Mouse (Mus musculus) spleen, postnatal 36 days (tissue): ENCODE results near the gene Heatr4.
"Not testable (repeated sequence)": the region's sequence is repeated elsewhere in the genome, so short reads cannot be mapped to it uniquely, and the experiment has no call there.

Experiments
- DNase-seq, 2 experiments: peaks; one replicate each; pipeline ENCODE4 v3.0.0; 2022; ENCODE audit warnings: low spot score in 2 of 2, mixed read lengths in 1 of 2

The Heatr4 gene

DNA sequence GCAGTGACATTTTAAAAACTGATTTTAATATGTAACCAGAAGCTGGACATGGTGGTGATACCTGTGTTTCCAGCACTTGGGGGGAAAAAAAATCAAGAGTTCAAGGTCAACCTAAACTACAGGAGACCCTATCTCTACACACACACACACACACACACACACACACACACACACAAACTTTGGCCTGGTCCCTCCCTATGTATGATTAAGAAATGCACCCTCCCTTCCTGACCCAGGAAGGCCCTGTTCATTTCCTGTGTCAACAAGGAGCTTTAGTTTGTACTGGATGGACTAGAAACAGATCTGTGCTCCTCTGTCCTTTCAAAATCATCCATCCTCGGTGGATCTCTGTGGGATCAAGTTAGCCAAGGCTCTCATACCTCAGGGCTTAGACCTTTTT, 46.1 kb downstream of the Heatr4 start:
- DNase-seq: not testable (repeated sequence)

DNA sequence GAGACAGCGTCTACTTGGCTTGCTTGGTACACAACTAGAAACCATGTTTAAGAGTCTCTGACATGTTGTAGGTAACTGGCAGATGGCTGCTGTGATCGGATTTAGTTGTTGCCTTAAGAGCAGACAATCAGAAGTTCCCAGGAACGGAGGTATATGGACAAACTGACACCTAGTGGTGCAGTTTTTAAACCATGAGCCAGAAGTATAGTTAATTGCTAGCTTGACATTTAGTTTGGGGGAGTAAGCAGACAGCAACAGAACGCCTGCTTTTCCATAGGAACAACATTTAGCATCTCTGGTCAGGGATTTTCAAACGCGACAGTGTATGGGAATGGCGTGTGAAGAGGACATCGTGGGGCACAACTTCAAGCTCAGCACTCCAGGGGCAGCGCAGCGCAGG, 47.1 kb downstream of the Heatr4 start:
- DNase-seq: no peak

DNA sequence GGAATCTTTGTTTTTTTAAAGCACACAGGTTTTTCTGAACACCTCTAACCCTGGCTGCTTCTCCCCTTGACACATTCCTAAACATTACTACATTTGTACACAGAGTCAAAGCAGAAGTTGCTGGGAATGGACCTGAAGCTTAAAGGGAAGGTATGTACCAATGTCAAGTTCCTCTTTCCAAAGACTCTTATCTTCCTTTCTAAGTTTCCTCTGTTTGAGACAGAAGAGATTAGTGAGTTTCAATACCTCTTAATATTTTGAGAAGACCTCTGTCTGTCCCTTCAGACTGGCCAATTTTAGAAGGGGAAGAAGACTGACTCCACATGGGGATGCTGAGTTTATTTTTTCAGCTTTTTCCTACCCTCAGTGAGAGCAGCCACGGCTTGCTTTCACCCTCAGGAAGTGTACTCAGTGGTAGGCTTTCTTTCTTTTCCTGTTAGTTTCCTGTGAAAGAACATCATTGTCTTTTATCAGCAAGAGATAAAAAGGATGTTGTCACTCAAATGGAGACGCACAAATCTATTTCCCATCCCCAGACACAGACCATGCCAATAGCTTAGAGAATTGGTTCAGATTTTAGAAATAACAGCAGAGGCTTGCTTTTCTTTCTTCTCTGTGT, 55.4 kb downstream of the Heatr4 start:
- DNase-seq: no peak

DNA sequence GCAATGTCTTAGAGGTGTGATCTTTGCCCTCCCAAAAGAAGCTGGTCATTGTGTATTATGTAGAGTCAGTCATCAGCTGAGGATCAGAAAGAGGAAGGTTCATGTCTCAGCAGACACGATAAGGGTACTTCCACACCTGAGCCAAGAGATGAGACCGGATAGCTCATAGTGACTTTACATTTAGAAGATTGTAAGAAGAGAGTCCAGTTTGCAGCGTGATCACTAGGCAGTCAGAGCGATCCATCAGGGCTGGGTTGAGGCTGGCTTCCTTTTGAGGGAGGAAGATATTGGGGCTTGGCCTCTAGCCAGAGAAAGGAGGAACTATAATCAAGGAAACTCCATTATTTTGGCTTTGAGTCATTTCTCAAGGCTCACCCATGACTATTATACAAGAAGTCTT, 56.9 kb downstream of the Heatr4 start:
- peak in 1 of 2 experiments; percentile 35 for DNase-seq

DNA sequence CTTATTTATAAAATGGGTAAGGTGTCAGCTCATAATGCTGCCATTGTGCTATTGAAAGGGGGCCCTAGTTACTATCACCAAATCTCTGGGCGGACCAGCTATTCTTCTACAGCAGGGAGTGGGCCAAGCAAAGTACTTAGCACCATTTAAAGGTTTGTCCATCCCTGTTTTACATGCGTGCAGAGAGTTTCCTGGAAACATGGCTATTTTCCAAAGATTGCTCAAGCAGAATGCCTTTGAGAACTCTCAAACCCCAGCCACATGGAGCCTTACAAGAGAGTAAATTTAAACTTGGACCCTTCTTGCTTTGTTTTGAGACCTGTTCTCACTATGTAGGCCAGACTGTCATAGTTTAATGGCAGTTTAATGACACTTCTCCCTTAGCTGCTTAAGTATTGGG, 58.6 kb downstream of the Heatr4 start:
- no peak for DNase-seq

DNA sequence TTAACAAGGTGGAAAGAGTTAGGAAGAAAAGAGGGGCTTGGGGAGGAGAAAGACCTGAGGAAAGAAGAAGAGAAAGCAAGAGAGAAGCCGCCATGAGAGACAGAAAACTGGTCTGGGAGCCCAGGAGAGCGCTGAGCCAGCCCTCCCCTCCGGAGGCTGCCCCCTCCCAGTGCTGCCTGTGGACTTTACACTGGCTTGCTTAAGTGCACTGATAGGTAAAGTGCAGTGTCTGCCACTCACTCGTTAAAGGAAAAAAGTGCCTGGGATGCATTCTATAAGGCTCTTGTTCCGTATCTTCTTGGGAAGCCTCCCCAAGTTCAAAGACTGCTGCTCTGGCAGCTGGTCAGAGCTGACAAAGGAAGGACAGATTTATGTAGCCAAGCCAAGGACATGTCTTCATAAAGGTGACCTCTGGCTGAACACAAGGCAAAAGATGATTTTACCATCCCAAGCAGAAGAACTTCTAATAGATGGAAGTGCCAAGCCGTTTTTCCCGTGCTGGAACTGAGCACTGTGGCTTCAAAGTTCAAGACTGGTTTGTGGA, 59.4 kb downstream of the Heatr4 start:
- DNase-seq: no peak

DNA sequence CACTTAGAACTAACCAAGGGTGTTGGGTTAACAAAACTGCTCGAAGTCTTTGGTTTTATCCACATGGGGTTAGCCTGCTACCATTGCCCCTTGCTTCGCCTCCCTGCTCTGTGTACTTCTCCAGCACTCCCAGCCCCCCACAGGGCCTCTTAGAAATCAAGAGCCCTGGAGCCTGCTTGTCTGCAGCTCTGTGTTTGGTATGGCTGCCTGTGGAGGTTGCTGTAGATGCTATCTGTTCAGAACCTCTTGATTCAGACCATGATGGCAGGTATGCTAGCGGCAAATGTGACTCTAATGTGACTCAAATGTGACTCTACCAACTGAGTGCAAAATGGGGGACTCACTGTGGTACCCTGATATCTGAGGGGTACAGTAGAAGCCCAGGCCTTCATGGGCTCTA, 60.3 kb downstream of the Heatr4 start:
- no peak for DNase-seq

DNA sequence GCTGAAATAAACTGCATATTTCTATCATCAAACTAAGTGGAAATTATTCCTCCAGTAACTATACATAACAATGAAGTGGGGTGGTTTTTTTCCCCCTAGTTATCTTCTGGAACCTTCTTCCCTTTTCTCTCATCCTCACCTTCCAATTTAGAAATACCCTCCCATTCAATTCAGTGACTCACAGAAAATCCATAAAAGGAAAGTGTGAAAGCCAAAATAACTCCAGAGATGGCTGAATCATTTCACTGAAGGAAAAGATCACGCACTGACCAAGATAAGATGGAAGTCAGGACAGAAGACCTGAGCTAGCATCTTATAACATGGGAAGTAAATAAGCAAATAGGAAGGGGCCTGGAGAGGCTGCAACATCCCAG, 61.2 kb downstream of the Heatr4 start:
- DNase-seq: no peak

DNA sequence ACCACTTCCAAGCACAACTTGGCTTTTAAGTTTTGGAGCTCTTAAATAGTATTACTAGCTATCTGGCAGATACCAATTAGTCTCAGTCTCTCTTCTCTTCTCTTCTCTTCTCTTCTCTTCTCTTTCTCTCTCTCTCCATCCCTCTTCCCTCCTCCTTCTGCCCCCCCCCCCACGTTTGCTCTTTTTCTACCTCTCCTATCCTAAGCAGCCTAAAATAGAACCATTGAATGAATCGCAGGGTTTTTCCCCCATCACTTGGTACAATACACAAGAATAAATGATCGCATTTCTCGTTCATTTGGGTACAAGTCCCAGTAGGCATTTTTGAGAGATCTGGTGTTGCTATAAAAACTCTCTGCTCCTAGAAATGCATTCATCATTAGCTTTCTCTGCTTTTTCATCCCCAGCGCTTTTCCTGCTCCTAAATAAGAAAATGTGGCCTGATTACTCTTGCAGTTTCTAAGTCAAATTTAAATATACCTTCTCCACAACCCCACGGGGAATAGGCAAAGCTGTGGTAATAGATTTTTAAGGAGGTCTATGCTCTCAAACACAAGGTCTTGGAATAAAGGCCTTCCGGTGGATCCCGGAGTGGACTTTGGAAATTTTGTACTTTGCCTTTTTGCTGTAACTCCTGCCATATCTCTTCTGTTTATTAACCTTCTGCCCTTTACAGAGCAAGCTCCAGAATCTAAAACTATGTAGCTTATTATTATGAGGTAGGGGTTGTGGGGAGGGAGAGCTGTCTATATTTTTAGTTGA, 61.7 kb downstream of the Heatr4 start:
- no peak for DNase-seq

DNA sequence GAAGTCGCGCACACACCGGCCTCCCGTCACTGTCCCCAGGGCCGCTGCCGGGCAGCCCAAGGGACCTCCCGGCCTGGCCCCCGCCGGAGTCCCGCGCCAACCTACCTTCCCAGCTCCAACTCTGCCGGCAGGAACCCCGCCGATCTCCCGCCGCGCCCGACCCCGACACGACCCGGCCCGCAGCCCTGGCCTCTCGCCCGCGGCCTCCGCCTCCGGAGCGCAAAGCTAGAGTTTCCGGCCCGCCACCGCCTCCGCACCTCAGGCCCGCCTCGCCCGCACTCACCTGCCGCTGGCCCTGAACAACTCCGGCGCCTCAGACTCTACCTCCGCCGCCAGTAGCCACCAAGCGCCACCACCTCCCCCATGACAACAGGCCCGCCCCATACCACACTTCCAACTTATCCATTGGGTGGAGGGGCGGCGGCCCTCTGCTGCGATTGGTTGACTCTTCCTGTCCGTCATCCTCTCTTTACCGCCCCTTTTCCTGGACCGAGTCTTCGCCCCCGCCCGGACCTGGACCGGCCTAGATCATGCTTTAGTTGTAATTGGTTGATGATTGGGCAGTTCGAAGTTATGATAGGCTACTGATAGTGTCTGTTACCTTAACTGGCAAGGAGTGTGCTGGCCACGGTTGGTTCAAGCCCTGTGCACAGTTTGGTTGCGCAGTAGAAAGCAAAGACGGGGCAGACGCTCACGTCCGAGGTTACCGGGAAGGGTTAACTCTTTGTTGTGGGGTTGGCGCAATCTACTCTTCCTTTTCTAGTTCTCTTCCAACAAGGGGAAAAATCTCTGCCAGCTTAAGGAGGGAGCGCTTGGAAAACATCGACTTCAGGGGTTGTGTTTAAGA, 62.9 kb downstream of the Heatr4 start, which contains the start of gene Numb:
Numb (minus strand) TSS at position 400 of the 847 bp plus-strand sequence.
- DNase-seq: peak; percentile 99

DNA sequence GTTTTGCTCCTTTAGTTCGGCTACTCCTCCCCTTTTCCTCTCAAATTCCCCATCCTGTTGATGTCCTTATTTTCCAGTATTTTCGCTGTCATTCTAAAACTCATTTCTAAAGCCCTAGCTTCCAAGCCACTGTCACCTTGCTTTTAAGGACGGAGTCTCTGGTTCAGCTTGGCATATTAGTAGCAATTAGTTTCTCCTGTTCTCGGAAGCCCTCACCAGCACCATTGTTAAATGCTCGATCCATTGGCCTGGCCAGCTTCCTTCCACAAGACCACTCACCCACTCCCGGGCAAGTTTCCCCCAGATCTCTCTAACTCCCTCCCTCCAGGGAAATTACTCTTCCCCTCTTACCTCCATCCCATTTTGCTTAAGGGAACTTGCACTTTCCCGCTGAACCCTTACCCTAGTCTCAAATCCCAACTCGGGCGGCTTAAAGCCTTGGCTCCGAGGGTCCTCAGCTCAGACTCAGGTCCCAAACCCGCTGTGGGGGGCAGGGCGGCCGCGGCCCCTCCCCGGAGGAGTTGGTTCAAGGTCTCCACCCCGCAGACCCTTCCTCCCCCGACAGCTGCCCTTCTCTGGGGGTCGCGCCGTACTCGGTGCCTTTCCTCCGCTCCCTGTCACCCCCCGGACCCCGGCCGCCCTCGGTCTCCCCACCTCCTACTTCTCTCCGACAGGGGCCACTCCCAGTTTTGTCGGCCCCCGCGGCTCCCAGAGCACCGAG, 63.8 kb downstream of the Heatr4 start:
- DNase-seq: peak; percentile 7 to 25

DNA sequence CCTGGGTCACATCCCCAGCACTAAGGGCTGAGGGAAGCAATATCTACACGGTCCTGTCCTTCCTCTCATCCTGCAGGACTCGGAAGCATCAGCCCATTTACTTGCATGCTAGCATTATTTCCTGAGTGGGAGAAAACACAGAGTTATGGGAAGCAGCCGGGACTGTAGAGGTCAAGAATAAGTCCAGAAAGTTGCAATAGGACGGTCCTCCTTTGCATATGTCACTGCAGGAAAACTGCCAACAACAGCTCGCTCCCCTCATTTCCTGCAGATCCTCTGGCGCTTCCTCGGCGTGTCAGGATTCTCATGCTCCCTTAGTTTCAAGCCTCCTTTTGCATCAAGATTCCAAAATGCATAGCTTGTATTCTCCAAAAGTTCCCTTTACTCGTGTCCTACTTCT, 67.8 kb downstream of the Heatr4 start:
- DNase-seq: no peak

DNA sequence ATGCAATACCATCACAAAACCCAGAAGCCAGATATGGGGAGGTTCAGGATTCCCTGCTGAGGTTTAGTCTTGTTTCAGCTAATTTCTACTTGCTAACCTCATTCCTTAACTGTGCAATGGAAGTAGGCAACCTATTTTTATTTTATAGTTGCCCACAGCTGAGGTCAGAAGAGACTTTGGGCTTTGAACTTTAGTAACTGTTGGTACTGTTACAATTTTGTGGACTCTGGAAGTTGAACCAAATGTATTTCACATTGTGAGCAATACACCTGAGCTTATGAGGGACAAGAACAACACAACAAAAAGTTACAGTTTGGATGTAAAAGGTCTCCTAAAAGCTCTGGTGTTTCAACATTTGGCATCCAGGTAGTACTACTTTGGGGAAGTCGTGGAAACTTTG, 69.9 kb downstream of the Heatr4 start:
- DNase-seq: no peak

DNA sequence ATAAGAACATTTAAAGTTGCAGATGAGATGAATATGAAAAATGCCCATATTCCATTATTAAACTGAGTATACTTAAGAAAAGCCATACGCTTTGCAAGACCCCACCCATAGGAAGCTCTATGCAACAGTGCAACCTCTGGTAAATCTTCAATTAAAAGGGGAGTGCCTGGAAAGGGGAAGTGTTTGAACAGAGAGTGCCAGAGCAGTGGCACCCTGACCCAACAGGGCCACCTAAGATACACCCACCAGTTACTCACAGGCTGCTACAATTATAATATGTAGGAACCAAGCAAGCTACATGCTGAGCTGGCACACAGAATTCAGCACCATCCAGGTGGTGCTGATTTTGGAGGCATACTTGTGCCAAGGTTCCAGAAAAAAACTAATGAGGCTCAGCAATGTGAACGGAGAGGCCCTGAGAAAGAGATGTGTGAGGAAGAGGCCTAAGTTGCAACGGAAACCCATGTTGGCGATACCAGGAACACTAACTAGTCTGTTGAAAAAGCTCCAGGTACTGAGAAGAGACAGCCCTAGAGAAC, 70.4 kb downstream of the Heatr4 start:
- no peak for DNase-seq

DNA sequence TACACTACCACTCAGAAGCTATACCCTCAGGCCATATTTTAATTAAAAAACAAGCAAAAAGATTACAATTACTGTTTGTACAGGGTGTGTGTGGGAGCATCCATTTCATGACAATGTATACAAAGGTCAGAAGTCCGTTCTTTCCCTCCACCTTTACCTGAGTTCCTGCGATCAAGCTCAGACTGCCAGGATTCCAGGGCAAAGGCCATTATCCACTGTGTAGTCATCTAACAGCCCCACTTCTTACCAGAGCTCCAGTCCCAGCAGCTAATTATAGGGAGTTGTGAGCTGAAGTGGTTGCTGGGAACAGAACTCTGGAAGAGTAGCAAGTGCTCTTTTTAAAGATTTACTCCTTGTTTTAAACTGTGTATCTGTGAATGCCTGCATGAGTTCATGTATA, 74.2 kb downstream of the Heatr4 start:
- DNase-seq: no peak
